Mouse (Mus musculus): ENCODE measurements around the gene Rgs16. TPM values are rescaled to one million over a fixed set of nuclear protein-coding genes. Genes with fewer than 3 reads are reported as not detected.

Rgs16 gene
- polyA plus RNA-seq, 1 experiment from 2014 or later = 22.9 TPM

DNA sequence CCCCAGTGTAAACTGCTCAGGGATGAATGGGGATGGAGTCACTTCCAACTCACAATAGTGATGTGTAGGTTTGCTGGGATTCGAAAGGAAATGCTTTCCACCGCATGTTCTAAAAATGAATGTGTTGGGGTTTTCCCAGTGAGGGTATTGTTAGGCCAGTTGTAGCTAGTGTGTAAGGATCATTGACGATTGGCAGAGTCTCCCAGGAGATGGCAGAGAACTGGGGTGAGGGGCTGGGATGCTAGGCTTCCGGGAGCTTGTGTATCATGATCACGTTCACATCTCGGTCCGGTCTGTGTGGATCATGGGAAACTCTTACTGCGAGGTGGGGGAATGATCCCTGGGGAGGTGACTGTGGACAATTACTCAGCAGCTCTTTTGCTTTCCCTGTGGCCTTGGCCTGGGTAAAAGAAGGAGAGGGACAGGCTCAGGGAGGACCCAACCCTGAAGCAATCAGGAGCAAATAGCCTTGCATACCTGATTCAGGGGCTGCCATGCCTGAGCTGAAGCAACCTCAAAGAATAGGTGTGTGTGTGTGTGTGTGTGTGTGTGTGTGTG, 37.2 kb upstream of the Rgs16 start:
- TF ChIP-seq EP300 (IDR thresholded peaks at IDR 0.05; ENCODE audit: low read depth) (no peak), CTCF (IDR thresholded peaks at IDR 0.05; ENCODE audit: low read depth) (no peak)
- Histone ChIP-seq H3K4me1 (ENCODE audit: insufficient read depth) (peaks cover 17% of the 10 kb centered on the region), H3K27me3 (ENCODE audit: insufficient read depth, low read length) (no peaks in the 10 kb centered on the region), H3K36me3 (replicated peaks; ENCODE audit: insufficient read depth, low read length) (no peaks in the 10 kb centered on the region), H3K27ac (ENCODE audit: low read depth) (peak overlapping the region; percentile 74), H3K9me3 (ENCODE audit: low read length) (0 out of 2 replicates have a peak, but pooled peaks cover 3% of the 10 kb centered on the region), H3K4me3 (ENCODE audit: low read depth, low read length) (no peak overlapping the region), H3K9ac (replicated peaks) (no peak overlapping the region), H3K4me2 (ENCODE audit: low read depth, low read length) (no peak overlapping the region)
- DNase-seq (no peak), ATAC-seq (no peak; the same call in 1 of the 2 replicates)
- 74% methylated on average over 8 of the region's 8 CpGs for WGBS (ENCODE audit: insufficient replicate concordance)

DNA sequence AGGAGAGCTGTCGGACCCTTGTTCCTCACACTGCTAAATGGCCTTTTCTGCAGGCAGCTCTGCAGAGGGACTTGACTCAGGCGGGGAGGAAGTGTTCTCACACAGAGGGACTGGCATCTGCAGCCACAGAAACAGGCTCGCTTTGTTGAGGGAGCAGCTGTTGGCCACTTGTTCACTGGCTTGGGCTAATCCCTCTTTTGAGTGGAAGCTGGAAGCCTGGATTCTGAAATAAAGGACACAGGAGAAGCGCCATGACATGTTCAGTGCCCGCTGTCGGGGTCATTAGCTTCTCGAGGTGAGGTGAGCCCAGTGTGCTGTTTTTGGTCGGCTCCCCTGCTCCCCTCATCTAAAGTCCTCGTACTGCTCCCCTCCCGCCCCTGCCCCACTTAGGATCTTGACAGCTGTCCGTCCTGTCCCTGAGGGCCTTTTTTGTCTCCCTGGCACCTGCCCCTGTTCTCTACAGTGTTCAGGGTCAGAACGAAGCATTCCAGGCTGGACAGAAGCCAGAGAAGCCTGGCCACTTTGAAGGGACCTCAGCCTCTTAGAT, 36.6 kb upstream of the Rgs16 start:
- Histone ChIP-seq H3K9ac (replicated peaks) (no peak overlapping the region), H3K4me3 (ENCODE audit: low read depth, low read length) (no peak overlapping the region), H3K4me2 (ENCODE audit: low read depth, low read length) (no peak overlapping the region), H3K4me1 (ENCODE audit: insufficient read depth) (peaks cover 12% of the 10 kb centered on the region), H3K9me3 (ENCODE audit: low read length) (0 out of 2 replicates have a peak, but pooled peaks cover 3% of the 10 kb centered on the region), H3K27me3 (ENCODE audit: insufficient read depth, low read length) (no peaks in the 10 kb centered on the region), H3K36me3 (replicated peaks; ENCODE audit: insufficient read depth, low read length) (no peaks in the 10 kb centered on the region), H3K27ac (ENCODE audit: low read depth) (no peak overlapping the region)
- DNase-seq (no peak), ATAC-seq (no peak)
- 30% methylated on average over 12 of the region's 12 CpGs for WGBS (ENCODE audit: insufficient replicate concordance)
- TF ChIP-seq EP300 (IDR thresholded peaks at IDR 0.05; ENCODE audit: low read depth) = no peak
- no peak for TF ChIP-seq CTCF (IDR thresholded peaks at IDR 0.05; ENCODE audit: low read depth)

DNA sequence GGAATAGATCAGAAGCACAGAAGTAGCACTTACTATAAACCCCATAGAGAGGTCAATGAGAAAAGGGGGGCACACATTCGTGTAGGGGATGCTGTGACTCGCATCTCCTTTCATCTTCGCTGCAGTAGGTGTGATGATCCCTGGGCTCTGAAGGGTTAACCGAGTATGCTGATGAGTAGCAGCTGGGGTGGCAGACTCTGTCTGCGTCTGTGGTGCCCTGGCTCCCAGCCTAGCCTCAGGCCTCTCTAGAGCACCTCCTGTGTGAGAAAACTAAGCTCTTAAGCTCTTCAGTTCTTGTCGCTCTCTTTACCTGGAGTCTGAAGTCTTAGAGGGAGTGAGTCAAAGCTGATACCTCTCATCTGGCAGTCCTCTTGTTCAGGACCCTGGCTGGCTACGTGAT, 36.0 kb upstream of the Rgs16 start:
- peaks cover 10% of the 10 kb centered on the region for H3K4me1 ChIP-seq (ENCODE audit: insufficient read depth)
- H3K4me2 ChIP-seq (ENCODE audit: low read depth, low read length) = no peak overlapping the region
- WGBS (ENCODE audit: insufficient replicate concordance) = 53% methylated on average over 7 of the region's 7 CpGs
- H3K27ac ChIP-seq (ENCODE audit: low read depth) = no peak overlapping the region
- no peak for ATAC-seq
- DNase-seq = no peak
- 0 out of 2 replicates have a peak, but pooled peaks cover 3% of the 10 kb centered on the region for H3K9me3 ChIP-seq (ENCODE audit: low read length)
- TF ChIP-seq CTCF (IDR thresholded peaks at IDR 0.05; ENCODE audit: low read depth) (no peak), EP300 (IDR thresholded peaks at IDR 0.05; ENCODE audit: low read depth) (no peak)
- no peaks in the 10 kb centered on the region for H3K27me3 ChIP-seq (ENCODE audit: insufficient read depth, low read length)
- H3K4me3 ChIP-seq (ENCODE audit: low read depth, low read length) = no peak overlapping the region
- H3K36me3 ChIP-seq (replicated peaks; ENCODE audit: insufficient read depth, low read length) = no peaks in the 10 kb centered on the region
- no peak overlapping the region for H3K9ac ChIP-seq (replicated peaks)

DNA sequence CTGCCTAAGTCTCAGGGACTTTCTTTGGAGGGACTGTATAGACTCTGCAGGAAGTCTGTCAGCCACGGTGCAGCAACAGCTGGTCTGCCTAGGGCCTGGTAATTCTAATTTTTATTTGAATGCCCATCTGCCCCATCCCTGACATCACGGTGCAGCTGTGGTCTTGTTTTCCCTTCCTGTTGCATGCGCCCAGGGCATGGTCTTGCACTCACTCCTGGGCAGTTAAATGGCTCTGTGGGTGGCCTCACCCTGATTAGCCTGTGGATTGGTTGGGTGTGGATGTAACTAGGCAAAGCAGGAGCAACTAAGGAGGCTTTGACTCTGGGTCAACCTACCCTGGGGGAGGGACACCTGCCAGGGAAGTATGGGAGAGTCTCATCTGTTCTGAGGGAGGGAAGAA, 35.2 kb upstream of the Rgs16 start:
- H3K27ac ChIP-seq (ENCODE audit: low read depth) = no peak overlapping the region
- no peak overlapping the region for H3K9ac ChIP-seq (replicated peaks)
- DNase-seq = no peak
- peaks cover 10% of the 10 kb centered on the region for H3K4me1 ChIP-seq (ENCODE audit: insufficient read depth)
- no peak overlapping the region for H3K4me2 ChIP-seq (ENCODE audit: low read depth, low read length)
- no peaks in the 10 kb centered on the region for H3K36me3 ChIP-seq (replicated peaks; ENCODE audit: insufficient read depth, low read length)
- no peaks in the 10 kb centered on the region for H3K27me3 ChIP-seq (ENCODE audit: insufficient read depth, low read length)
- H3K9me3 ChIP-seq (ENCODE audit: low read length) = 0 out of 2 replicates have a peak, but pooled peaks cover 3% of the 10 kb centered on the region
- no peak for ATAC-seq
- H3K4me3 ChIP-seq (ENCODE audit: low read depth, low read length) = no peak overlapping the region
- WGBS (ENCODE audit: insufficient replicate concordance) = 57% methylated on average over 3 of the region's 3 CpGs
- TF ChIP-seq EP300 (IDR thresholded peaks at IDR 0.05; ENCODE audit: low read depth) (no peak), CTCF (IDR thresholded peaks at IDR 0.05; ENCODE audit: low read depth) (no peak)

DNA sequence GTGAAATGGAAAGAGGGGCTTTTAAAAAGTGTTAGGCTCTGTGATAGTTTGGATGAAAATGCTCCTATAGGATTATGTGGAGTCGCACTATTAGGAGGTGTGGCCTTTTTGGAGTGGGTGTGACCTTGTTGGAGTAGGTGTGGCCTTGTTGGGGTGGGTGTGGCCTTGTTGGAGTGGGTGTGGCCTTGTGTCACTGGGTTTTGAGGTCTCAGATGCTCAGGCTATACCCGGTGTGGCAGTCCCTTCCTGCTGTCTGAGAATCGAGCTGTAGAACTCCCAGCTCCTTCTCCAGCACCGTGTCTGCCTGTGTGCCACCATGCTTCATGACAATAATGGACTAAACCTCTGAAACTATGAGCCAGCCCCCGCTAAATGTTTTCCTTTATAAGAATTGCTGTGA, 31.5 kb upstream of the Rgs16 start:
- TF ChIP-seq EP300 (IDR thresholded peaks at IDR 0.05; ENCODE audit: low read depth) (no peak), CTCF (IDR thresholded peaks at IDR 0.05; ENCODE audit: low read depth) (no peak)
- WGBS (ENCODE audit: insufficient replicate concordance) = 86% methylated on average over 5 of the region's 5 CpGs
- no peaks in the 10 kb centered on the region; the same call in 1 of the 2 replicates for H3K4me1 ChIP-seq (ENCODE audit: insufficient read depth)
- ATAC-seq = no peak
- H3K4me3 ChIP-seq (ENCODE audit: low read depth, low read length) = no peak overlapping the region
- no peak overlapping the region for H3K27ac ChIP-seq (ENCODE audit: low read depth)
- no peak for DNase-seq
- H3K9me3 ChIP-seq (ENCODE audit: low read length) = 0 out of 2 replicates have a peak, but pooled peaks cover 3% of the 10 kb centered on the region
- H3K27me3 ChIP-seq (ENCODE audit: insufficient read depth, low read length) = no peaks in the 10 kb centered on the region
- H3K9ac ChIP-seq (replicated peaks) = no peak overlapping the region
- H3K36me3 ChIP-seq (replicated peaks; ENCODE audit: insufficient read depth, low read length) = no peaks in the 10 kb centered on the region
- H3K4me2 ChIP-seq (ENCODE audit: low read depth, low read length) = no peak overlapping the region

DNA sequence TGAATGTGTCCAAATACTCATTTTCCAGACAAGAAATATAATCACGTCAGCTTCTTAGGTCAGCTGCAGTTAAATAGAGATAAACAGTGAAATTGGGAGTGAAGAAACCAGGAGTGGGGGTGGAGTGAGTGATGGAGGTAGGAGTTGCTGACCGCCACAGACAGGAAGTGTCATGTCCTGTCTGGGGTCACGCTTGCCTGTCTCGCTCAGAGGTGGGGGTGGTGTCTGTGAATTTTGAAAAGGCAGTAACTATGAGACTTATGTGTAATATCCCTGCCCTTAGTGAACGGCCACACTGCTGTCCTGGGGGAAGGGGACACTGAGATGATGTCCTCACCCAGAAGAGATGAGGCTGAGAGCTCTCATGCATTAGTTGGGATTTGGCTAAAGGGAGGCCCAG, 30.7 kb upstream of the Rgs16 start:
- Histone ChIP-seq H3K4me3 (ENCODE audit: low read depth, low read length) (no peak overlapping the region), H3K27me3 (ENCODE audit: insufficient read depth, low read length) (no peaks in the 10 kb centered on the region), H3K9ac (replicated peaks) (no peak overlapping the region), H3K9me3 (ENCODE audit: low read length) (0 out of 2 replicates have a peak, but pooled peaks cover 3% of the 10 kb centered on the region), H3K4me1 (ENCODE audit: insufficient read depth) (no peaks in the 10 kb centered on the region; the same call in 1 of the 2 replicates), H3K27ac (ENCODE audit: low read depth) (no peak overlapping the region), H3K4me2 (ENCODE audit: low read depth, low read length) (no peak overlapping the region), H3K36me3 (replicated peaks; ENCODE audit: insufficient read depth, low read length) (no peaks in the 10 kb centered on the region)
- ATAC-seq (no peak), DNase-seq (no peak)
- no peak for TF ChIP-seq CTCF (IDR thresholded peaks at IDR 0.05; ENCODE audit: low read depth)
- no peak for TF ChIP-seq EP300 (IDR thresholded peaks at IDR 0.05; ENCODE audit: low read depth)
- 20% methylated on average over 5 of the region's 5 CpGs for WGBS (ENCODE audit: insufficient replicate concordance)
